Mouse (Mus musculus): ENCODE data around the gene Chrna9. TPM values are rescaled to one million over a fixed set of nuclear protein-coding genes. Genes with fewer than 3 reads are reported as not detected.

Chrna9 gene
- polyA plus RNA-seq (2015; fragmentation: Nextera tagmentation; extraction: Ambion mirVana) = not detected in 2 replicates

DNA sequence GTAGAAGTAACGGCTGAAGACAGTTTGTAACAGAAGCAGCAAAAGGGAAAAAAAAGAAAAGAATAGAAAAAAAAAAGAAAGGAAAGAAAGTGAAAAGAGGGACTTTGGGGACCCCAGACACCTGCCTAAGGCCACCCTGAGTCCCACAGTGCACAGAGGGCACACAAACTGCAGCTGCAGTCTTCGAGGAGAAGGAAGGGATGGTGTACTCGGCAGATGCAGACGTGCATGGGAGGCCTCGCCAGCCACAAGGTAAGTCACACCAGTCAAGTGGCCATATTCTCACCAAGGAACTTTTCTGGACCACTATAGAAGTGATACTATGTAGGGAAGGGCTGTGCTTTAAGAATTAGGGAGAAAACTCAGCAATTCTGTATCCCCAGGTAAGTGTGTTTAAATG lies at the start of gene Chrna9:
Chrna9 (plus strand) TSS at position 139 of the 400 bp plus-strand sequence.
- ATAC-seq (ENCODE audit: extremely low read depth, insufficient number of reproducible peaks, low FRiP score, low TSS enrichment) = no peak

DNA sequence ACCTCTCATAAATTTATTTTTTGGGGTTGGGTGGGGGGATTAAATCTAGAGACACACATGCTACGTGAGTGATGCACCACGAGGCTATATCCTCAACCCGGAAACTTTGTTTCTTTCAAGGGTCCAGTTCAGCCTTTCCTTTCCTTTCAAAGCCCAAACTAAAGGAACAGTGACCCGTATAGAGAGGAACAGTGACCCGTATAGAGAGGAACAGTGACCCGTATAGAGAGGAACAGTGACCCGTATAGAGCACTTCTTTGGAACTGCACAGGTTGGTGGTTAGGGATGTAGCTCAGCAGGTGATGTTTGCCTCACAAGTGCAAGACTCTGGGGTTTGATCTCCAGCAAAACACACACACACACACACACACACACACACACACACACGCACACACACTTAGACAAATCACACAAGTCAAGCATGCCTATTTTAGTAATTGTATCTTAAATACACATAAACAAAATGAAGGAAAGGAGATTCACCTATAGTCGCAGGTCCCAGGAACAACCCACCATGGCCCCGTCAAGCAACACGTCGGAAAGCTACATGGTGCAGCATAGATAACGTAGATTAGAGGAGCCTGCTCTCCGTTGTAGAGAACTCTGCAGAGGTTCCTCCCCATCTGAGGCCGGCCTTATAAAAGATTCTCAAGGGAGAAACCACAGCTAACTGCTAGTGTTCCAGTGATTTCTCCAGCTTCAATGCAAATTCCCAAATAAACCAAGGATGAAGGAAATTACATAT lies 48.9 kb upstream of the Chrna9 start:
- Histone ChIP-seq H3K9ac (no peak overlapping the region), H3K36me3 (no peaks in the 10 kb centered on the region), H3K9me3 (no peaks in the 10 kb centered on the region), H3K27ac (replicated peaks) (no peak overlapping the region), H3K4me1 (peaks cover 24% of the 10 kb centered on the region), H3K4me2 (no peak overlapping the region), H3K27me3 (replicated peaks) (no peaks in the 10 kb centered on the region), H3K4me3 (no peak overlapping the region)
- WGBS = 67% methylated on average over 15 of the region's 15 CpGs
- ATAC-seq (ENCODE audit: extremely low read depth, insufficient number of reproducible peaks, low FRiP score, low TSS enrichment) = no peak

More for the DNA sequence above, at the start of gene Chrna9:
- H3K9ac ChIP-seq = no peak within 1 kb of the TSS
- peaks cover 7% of the 10 kb centered on the region for H3K4me1 ChIP-seq
- no peak within 1 kb of the TSS for H3K27ac ChIP-seq (replicated peaks)
- WGBS = 72% methylated on average over 5 of the region's 5 CpGs
- no peaks in the 10 kb centered on the region for H3K36me3 ChIP-seq
- H3K4me2 ChIP-seq = no peak within 1 kb of the TSS
- H3K9me3 ChIP-seq = no peaks in the 10 kb centered on the region
- H3K27me3 ChIP-seq (replicated peaks) = no peaks in the 10 kb centered on the region
- H3K4me3 ChIP-seq = no peak within 1 kb of the TSS

DNA sequence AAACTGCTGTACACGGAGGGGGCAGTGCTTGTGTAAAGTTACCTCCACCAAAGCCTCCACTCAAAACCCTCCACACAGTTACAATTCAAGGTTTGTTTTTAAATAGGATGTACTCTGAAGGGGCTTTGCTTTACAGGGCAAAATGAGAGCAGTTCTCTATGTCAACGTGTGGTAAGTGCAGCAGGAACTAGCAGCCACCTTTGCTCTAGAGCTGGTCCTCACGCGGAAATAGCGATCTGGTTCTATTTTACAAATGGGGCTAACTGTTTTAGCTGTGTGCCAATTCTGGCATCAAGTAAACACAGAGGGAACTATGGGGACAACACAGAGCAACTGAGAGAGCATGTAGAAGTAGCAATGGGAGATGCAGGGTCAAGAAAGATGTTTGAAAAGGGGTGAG lies 46.6 kb upstream of the Chrna9 start:
- H3K36me3 ChIP-seq = no peaks in the 10 kb centered on the region
- no peak overlapping the region for H3K4me2 ChIP-seq
- H3K9ac ChIP-seq = no peak overlapping the region; the same call in 1 of the 2 replicates
- H3K4me1 ChIP-seq = peaks cover 17% of the 10 kb centered on the region
- WGBS = 86% methylated on average over 5 of the region's 5 CpGs
- no peaks in the 10 kb centered on the region for H3K27me3 ChIP-seq (replicated peaks)
- H3K4me3 ChIP-seq = no peak overlapping the region
- 0 out of 2 replicates have a peak overlapping the region, but pooled peaks have one; percentile 54 for H3K27ac ChIP-seq (replicated peaks)
- H3K9me3 ChIP-seq = no peaks in the 10 kb centered on the region
- ATAC-seq (ENCODE audit: extremely low read depth, insufficient number of reproducible peaks, low FRiP score, low TSS enrichment) = no peak

DNA sequence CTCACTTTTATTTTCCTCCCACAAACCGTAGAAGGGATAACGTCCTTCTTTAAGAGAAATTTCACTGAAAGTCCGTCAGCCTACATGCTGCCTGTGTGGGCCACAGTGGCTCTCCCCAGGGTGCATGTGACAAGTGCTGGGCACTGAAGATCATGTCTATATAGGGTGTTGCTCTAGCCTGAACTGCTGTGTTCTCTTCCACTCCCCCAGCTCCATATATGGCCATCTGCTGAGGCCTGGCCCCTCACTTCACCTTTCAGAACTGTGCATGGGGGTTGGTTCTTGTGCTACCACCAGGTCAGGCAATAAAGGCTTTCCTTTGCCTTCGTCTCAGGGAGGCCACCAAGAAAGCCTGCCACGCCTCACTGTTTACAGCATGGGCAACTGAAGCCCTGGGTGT lies 45.7 kb upstream of the Chrna9 start:
- no peak overlapping the region for H3K4me2 ChIP-seq
- ATAC-seq (ENCODE audit: extremely low read depth, insufficient number of reproducible peaks, low FRiP score, low TSS enrichment) = no peak; the same call in 1 of the 2 replicates
- H3K9ac ChIP-seq = peak overlapping the region; percentile 62
- no peaks in the 10 kb centered on the region for H3K27me3 ChIP-seq (replicated peaks)
- H3K4me3 ChIP-seq = no peak overlapping the region
- H3K27ac ChIP-seq (replicated peaks) = peak overlapping the region; percentile 54
- H3K36me3 ChIP-seq = no peaks in the 10 kb centered on the region
- H3K9me3 ChIP-seq = no peaks in the 10 kb centered on the region
- H3K4me1 ChIP-seq = peaks cover 12% of the 10 kb centered on the region
- 57% methylated on average over 5 of the region's 5 CpGs for WGBS

DNA sequence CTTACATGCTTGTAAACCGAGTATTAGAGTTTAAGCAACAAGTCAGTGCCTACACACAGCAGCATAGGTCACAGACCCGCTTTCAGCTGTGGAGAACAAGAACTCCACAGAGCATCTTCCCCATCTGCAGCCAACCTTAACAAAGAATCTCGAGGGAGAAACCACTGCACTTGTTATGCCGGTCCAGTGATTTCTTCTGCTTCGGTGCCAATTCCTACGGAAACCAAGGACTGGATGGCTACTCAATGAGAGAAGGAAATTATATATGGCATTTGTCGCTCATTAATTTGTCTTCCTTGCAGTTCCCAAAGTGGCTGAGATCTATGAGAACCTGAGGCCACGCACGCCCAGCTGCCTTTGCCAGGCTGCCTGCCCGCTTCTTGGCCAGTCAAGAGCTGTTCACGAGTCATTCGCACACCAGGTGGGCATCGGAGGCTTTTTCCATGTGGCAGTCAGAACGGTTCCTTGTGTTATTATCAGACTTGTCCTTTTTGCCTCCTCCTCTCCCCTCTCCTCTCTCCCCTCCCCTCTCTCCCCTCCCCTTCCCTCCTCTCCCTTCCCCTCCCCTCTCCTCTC lies 43.4 kb upstream of the Chrna9 start:
- 83% methylated on average over 14 of the region's 14 CpGs for WGBS
- H3K9ac ChIP-seq = no peak overlapping the region
- ATAC-seq (ENCODE audit: extremely low read depth, insufficient number of reproducible peaks, low FRiP score, low TSS enrichment) = no peak

DNA sequence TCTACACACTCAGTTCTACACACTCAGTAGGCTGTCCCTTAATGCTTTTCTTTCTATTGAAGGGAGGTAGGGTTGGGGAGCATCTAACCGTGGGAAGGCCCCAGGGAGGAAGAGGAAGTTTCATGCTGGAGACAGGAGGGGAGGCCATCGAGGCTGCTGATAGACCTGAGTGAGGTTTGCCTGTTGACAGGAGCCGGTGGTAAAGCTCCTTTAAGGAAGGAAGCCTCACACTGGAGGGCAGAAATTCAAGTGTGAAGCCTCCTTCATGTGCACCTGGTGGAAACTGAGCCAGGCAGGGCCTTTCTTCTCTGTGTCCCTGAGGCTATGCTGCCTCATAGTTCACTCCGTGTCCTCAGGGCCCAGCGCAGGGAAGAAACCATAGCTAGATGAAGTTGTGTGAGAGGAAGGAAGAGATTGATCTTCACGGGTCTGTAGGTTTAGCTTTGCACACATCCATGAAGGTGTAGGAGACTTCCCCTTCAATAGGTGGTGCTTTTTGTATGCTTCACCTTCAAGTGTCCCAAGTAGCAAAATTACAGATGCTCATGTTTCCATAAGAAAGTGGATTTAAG lies 39.5 kb upstream of the Chrna9 start:
- H3K9ac ChIP-seq = no peak overlapping the region
- no peaks in the 10 kb centered on the region for H3K9me3 ChIP-seq
- H3K27me3 ChIP-seq (replicated peaks) = no peaks in the 10 kb centered on the region
- WGBS = 63% methylated on average over 6 of the region's 6 CpGs
- H3K4me3 ChIP-seq = no peak overlapping the region
- no peak for ATAC-seq (ENCODE audit: extremely low read depth, insufficient number of reproducible peaks, low FRiP score, low TSS enrichment)
- H3K4me2 ChIP-seq = no peak overlapping the region
- H3K27ac ChIP-seq (replicated peaks) = peak overlapping the region; percentile 33; the same call in 1 of the 2 replicates
- peaks cover 25% of the 10 kb centered on the region for H3K4me1 ChIP-seq
- H3K36me3 ChIP-seq = no peaks in the 10 kb centered on the region

More for the DNA sequence above, 43.4 kb upstream of the Chrna9 start:
- Histone ChIP-seq H3K4me3 (no peak overlapping the region), H3K27ac (replicated peaks) (no peak overlapping the region), H3K9me3 (no peaks in the 10 kb centered on the region), H3K36me3 (no peaks in the 10 kb centered on the region), H3K27me3 (replicated peaks) (no peaks in the 10 kb centered on the region), H3K4me1 (peaks cover 29% of the 10 kb centered on the region), H3K4me2 (no peak overlapping the region)

DNA sequence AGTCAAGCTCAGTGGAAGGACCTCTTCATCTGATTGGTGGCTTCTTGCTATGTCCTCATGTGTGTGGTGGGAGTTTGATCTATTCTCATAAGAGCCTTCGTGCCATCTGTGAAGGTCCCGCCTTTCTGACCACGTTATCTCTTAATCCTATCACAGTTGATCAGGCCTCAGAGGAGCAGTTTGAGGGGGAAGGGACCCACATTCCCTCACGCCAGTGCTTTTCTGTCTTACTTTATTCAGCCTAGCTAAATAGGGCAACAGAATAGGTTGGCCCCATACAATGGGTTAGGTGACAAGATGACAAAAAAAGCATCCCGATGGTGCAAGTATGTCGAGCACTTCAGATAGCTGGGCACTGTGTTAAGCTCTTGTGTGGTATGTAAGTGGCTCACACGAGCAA lies 39.0 kb upstream of the Chrna9 start:
- WGBS = 45% methylated on average over 7 of the region's 7 CpGs
- no peak; the same call in 1 of the 2 replicates for ATAC-seq (ENCODE audit: extremely low read depth, insufficient number of reproducible peaks, low FRiP score, low TSS enrichment)
- no peak overlapping the region for H3K9ac ChIP-seq
- H3K4me2 ChIP-seq = no peak overlapping the region
- no peaks in the 10 kb centered on the region for H3K36me3 ChIP-seq
- H3K27me3 ChIP-seq (replicated peaks) = no peaks in the 10 kb centered on the region
- H3K4me1 ChIP-seq = peaks cover 30% of the 10 kb centered on the region
- peak overlapping the region; percentile 66 for H3K27ac ChIP-seq (replicated peaks)
- H3K4me3 ChIP-seq = no peak overlapping the region
- H3K9me3 ChIP-seq = no peaks in the 10 kb centered on the region

DNA sequence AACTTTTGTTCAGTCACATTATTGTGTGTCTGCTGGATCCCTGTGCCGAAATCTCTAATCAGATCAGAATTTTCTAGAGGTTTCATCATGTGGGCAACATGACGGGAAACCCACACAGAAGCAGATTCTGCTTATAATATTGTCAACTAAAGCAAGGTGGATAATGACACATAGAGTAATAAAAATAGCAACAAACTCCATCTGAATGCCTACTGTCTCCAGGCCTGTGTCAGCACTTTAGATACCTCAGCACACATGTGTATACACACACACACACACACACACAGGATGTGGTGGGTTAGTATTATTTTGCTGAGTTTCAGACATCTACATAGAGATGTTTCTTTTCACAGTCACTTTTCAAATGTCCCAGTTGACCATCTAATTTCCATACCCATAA lies 37.0 kb upstream of the Chrna9 start:
- no peak overlapping the region for H3K4me3 ChIP-seq
- ATAC-seq (ENCODE audit: extremely low read depth, insufficient number of reproducible peaks, low FRiP score, low TSS enrichment) = no peak
- H3K27ac ChIP-seq (replicated peaks) = no peak overlapping the region
- H3K9me3 ChIP-seq = 0 out of 2 replicates have a peak, but pooled peaks cover under 1% of the 10 kb centered on the region
- no peak overlapping the region for H3K4me2 ChIP-seq
- no peaks in the 10 kb centered on the region for H3K36me3 ChIP-seq
- no peaks in the 10 kb centered on the region for H3K27me3 ChIP-seq (replicated peaks)
- H3K9ac ChIP-seq = no peak overlapping the region
- WGBS = 69% methylated on average over 2 of the region's 2 CpGs
- peaks cover 36% of the 10 kb centered on the region for H3K4me1 ChIP-seq

DNA sequence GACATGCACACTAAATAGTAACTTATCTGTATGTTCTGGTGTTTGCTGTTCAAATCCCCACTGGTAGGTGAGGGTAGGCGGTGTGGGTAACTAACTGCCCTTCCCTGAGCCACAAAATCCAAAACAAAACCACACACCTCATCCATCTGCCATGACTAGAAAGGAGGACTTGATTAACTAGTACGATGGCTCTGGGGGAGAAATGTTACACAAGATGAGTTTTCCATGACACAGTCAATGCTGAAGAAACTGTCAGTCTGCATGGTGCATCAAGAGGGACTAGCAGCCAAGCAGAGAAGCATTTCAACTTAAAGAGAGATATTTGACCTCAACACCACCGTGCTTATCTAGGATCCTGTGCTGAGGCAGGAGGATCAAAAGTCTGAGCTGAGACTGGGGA lies 36.0 kb upstream of the Chrna9 start:
- Histone ChIP-seq H3K27ac (replicated peaks) (no peak overlapping the region), H3K27me3 (replicated peaks) (no peaks in the 10 kb centered on the region), H3K4me2 (no peak overlapping the region), H3K4me3 (no peak overlapping the region), H3K9ac (no peak overlapping the region), H3K9me3 (peaks cover 10% of the 10 kb centered on the region), H3K36me3 (no peaks in the 10 kb centered on the region), H3K4me1 (peaks cover 36% of the 10 kb centered on the region)
- no peak for ATAC-seq (ENCODE audit: extremely low read depth, insufficient number of reproducible peaks, low FRiP score, low TSS enrichment)
- 69% methylated on average over 3 of the region's 3 CpGs for WGBS

DNA sequence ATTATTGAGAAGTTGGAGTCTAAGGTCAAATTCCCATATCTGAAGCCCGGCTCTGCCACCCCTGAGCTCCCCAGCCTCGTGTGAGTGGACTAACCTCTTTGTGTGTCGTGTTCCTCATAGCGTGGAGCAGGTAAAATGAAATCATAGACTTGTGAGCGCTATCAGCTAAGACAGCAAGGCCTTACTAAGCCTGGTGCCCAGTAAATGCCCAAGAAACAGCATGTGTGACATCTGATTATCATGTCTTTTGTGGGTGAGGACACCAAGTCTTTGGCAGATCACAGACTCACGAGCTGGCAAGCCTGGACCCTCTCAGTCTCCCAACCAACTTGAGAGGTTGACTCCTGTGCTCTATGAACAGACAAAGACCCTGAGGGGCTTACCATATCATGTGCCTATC lies 34.6 kb upstream of the Chrna9 start:
- H3K9me3 ChIP-seq = peaks cover 24% of the 10 kb centered on the region
- no peak overlapping the region for H3K4me3 ChIP-seq
- H3K4me1 ChIP-seq = peaks cover 30% of the 10 kb centered on the region
- no peaks in the 10 kb centered on the region for H3K27me3 ChIP-seq (replicated peaks)
- no peak overlapping the region for H3K9ac ChIP-seq
- no peak overlapping the region for H3K27ac ChIP-seq (replicated peaks)
- no peak overlapping the region for H3K4me2 ChIP-seq
- 79% methylated on average over 6 of the region's 6 CpGs for WGBS
- no peak for ATAC-seq (ENCODE audit: extremely low read depth, insufficient number of reproducible peaks, low FRiP score, low TSS enrichment)
- no peaks in the 10 kb centered on the region for H3K36me3 ChIP-seq

DNA sequence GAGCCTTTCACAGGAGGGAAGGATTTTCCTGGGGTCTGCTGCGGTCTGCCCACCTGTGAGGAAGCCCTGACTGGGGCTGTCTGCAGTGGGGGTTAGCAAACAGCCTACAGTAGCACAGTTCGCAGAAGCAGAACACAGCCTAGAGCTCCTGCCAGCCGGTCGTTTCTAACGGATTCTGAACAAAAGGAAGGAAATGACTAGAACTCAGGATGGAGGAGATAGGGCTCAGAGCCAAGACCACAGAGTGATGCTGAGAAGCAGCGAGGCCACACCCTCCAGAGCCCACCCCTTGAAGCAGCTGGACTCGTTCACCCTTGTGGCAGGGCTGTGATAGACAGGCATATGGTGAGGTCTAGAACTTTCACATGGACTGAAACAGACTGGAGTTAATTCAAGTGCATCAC lies 33.9 kb upstream of the Chrna9 start:
- 33% methylated on average over 7 of the region's 7 CpGs for WGBS
- H3K36me3 ChIP-seq = no peaks in the 10 kb centered on the region
- peak overlapping the region; percentile 20; the same call in 1 of the 2 replicates for H3K27ac ChIP-seq (replicated peaks)
- peak; percentile 46; the same call in 1 of the 2 replicates for ATAC-seq (ENCODE audit: extremely low read depth, insufficient number of reproducible peaks, low FRiP score, low TSS enrichment)
- no peaks in the 10 kb centered on the region for H3K27me3 ChIP-seq (replicated peaks)
- H3K4me1 ChIP-seq = peaks cover 23% of the 10 kb centered on the region
- H3K9ac ChIP-seq = no peak overlapping the region
- H3K9me3 ChIP-seq = peaks cover 31% of the 10 kb centered on the region
- no peak overlapping the region for H3K4me3 ChIP-seq
- no peak overlapping the region for H3K4me2 ChIP-seq
